Mouse (Mus musculus) kidney, postnatal 36 days (tissue): ENCODE results near the gene Endog.
"Not testable (repeated sequence)": the region's sequence is repeated elsewhere in the genome, so short reads cannot be mapped to it uniquely, and the experiment has no call there.

ENCODE experiments used
- DNase-seq, 2 experiments: peaks; one replicate each; pipeline ENCODE4 v3.0.0; 2021 to 2022; ENCODE audit warnings: mixed read lengths in 2 of 2

The Endog gene

GRCm38 (mm10) chr2:30171371-30171996 is at the start of gene Endog:
TSS of gene Endog (plus strand) at chr2:30171493.
- DNase-seq, result peak; percentile 93 to 94

GRCm38 (mm10) chr2:30122766-30123165 is 48.5 kb upstream of the Endog start:
- no peak for DNase-seq

GRCm38 (mm10) chr2:30123729-30124471 is 47.4 kb upstream of the Endog start:
- no peak for DNase-seq

GRCm38 (mm10) chr2:30124472-30125274 is 46.6 kb upstream of the Endog start, which contains the start of gene Zer1:
TSS of gene Zer1 (minus strand) at chr2:30124585.
- peak; percentile 98 to 100 for DNase-seq

GRCm38 (mm10) chr2:30128789-30129188 is 42.5 kb upstream of the Endog start:
- peak; percentile 64 to 66 for DNase-seq

- peak; percentile 52 to 60 for DNase-seq
These were observed 41.1 kb upstream of the Endog start for GRCm38 (mm10) chr2:30130156-30130555.

GRCm38 (mm10) chr2:30131240-30131639 is 40.1 kb upstream of the Endog start:
- DNase-seq, result not testable (repeated sequence)

- peak; percentile 91 to 93 for DNase-seq
These were observed 38.3 kb upstream of the Endog start for GRCm38 (mm10) chr2:30132801-30133612.

GRCm38 (mm10) chr2:30133613-30134377 is 37.5 kb upstream of the Endog start, which contains the start of gene Tbc1d13:
TSS of gene Tbc1d13 (plus strand) at chr2:30133746.
- peak; percentile 99 for DNase-seq

- DNase-seq, result peak; percentile 18 to 36
These were observed 36.9 kb upstream of the Endog start for GRCm38 (mm10) chr2:30134378-30134711.

- DNase-seq, result peak; percentile 79 to 89
These were observed 36.2 kb upstream of the Endog start for GRCm38 (mm10) chr2:30134928-30135620.

GRCm38 (mm10) chr2:30136458-30136857 is 34.8 kb upstream of the Endog start:
- peak; percentile 48 to 73 for DNase-seq

GRCm38 (mm10) chr2:30140021-30140420 is 31.3 kb upstream of the Endog start:
- peak; percentile 55 to 60 for DNase-seq

GRCm38 (mm10) chr2:30144436-30144835 is 26.9 kb upstream of the Endog start:
- no peak for DNase-seq

- peak; percentile 93 to 95 for DNase-seq
These were observed 23.8 kb upstream of the Endog start for GRCm38 (mm10) chr2:30147466-30147865.

GRCm38 (mm10) chr2:30151840-30152239 is 19.5 kb upstream of the Endog start:
- DNase-seq, result peak; percentile 64 to 70

GRCm38 (mm10) chr2:30152616-30153015 is 18.7 kb upstream of the Endog start:
- peak; percentile 51 to 66 for DNase-seq

- not testable (repeated sequence) for DNase-seq
These were observed 11.4 kb upstream of the Endog start for GRCm38 (mm10) chr2:30159871-30160270.

- peak; percentile 30 to 65 for DNase-seq
These were observed 9.5 kb upstream of the Endog start for GRCm38 (mm10) chr2:30161809-30162208.

- no peak for DNase-seq
These were observed 6.9 kb upstream of the Endog start for GRCm38 (mm10) chr2:30164340-30164932.

GRCm38 (mm10) chr2:30166677-30167076 is 4.6 kb upstream of the Endog start:
- no peak for DNase-seq
